Mouse (Mus musculus): ENCODE results near the gene Ptprs. TPM values are rescaled to one million over a fixed set of nuclear protein-coding genes. Genes with fewer than 3 reads are reported as not detected.

Gene Ptprs
- polyA plus RNA-seq, 1 experiment from 2014 or later, result 95.6 TPM

DNA sequence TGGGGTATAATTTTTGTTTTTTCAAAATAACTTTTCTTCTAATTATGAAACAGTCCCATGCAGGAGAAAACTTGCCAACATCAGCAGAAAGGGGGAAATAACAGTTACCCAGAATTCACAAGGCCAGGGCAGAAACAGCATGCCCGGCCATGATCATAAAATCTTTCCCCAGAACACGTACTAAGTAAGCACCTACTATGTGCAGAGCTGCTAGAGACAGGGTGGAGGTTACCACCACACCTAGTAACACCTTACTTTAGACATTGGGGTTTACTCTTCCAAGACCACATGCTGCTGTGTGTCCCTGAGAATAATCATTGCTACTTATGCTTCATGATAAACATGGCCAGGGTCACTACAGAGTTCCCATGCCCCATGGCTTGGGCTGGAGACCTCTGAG, 11.9 kb downstream of the Ptprs start:
- ATAC-seq (replicated peaks; ENCODE audit: low FRiP score), result no peak
- H3K4me2 ChIP-seq, result no peak overlapping the region
- H3K27ac ChIP-seq, result 0 out of 2 replicates have a peak overlapping the region, but pooled peaks have one; percentile 98

DNA sequence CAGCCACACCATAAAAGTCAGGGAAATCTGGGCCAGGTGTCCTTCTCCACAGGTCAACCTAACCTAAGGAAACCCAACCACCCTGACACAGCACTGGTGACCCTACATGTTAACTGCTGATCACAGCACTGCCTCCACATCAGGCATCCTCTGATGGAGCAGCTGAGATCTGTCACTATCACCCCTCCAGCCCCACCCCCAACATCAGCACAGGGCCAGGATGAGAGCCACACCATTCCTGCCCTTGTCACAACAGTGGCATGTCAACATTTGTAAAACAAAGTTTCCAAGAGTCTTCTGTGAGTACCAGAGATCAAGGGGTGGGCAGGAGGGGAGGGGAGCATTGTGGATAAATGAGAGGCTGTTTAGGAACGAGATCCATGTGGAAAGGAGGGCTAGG, 12.8 kb downstream of the Ptprs start:
- Histone ChIP-seq H3K4me3 (replicated peaks) (peak overlapping the region; percentile 66; the same call in 1 of the 2 replicates), H3K9ac (peak overlapping the region; percentile 47; the same call in 1 of the 2 replicates), H3K4me2 (peak overlapping the region; percentile 93), H3K27ac (peak overlapping the region; percentile 98), H3K9me3 (replicated peaks) (no peaks in the 10 kb centered on the region), H3K36me3 (0 out of 2 replicates have a peak, but pooled peaks cover 2% of the 10 kb centered on the region), H3K4me1 (peaks cover 86% of the 10 kb centered on the region), H3K27me3 (no peaks in the 10 kb centered on the region)
- no peak for ATAC-seq (replicated peaks; ENCODE audit: low FRiP score)
- 21% methylated on average over 1 of the region's 1 CpGs for WGBS

More for the DNA sequence above, 11.9 kb downstream of the Ptprs start:
- H3K9me3 ChIP-seq (replicated peaks), result no peaks in the 10 kb centered on the region
- H3K4me3 ChIP-seq (replicated peaks), result no peak overlapping the region
- H3K27me3 ChIP-seq, result no peaks in the 10 kb centered on the region
- H3K36me3 ChIP-seq, result 0 out of 2 replicates have a peak, but pooled peaks cover 2% of the 10 kb centered on the region
- peaks cover 86% of the 10 kb centered on the region for H3K4me1 ChIP-seq
- H3K9ac ChIP-seq, result no peak overlapping the region
- 87% methylated on average over 2 of the region's 2 CpGs for WGBS

DNA sequence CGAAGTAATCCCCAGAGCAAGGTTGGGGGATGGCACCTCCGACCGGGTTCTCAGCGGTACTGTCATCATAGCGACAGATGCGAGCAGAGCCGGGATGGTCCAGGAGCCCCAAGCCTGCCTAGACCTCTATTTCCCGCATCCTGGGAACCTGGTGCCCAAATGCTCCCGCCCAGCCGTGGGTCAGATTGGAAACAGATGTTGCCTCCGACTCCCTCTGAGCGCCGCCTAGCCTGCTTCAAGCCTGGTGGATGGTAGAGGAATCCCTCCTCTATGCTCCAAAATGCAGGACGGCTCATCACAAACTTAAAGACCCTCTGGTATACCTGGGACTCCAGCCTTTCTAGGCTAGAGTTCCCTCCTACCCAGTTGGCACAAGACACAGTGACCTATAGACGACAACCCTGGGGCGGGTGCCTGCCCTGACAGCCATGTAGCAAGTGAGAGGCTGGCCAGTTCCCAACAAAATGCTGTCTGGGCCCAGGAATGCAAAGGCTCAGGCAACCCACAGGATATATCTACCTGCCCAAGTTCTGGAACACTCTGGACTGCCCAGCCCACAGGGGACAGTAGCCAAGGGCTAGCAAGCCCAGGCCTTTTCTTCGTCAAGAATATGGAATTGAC, 13.3 kb downstream of the Ptprs start:
- 3% methylated on average over 17 of the region's 17 CpGs for WGBS
- H3K4me1 ChIP-seq, result peaks cover 86% of the 10 kb centered on the region
- H3K36me3 ChIP-seq, result peaks cover 3% of the 10 kb centered on the region
- H3K4me3 ChIP-seq (replicated peaks), result peak overlapping the region; percentile 66
- peak overlapping the region; percentile 93 for H3K4me2 ChIP-seq
- no peaks in the 10 kb centered on the region for H3K27me3 ChIP-seq
- peak overlapping the region; percentile 98 for H3K27ac ChIP-seq
- ATAC-seq (replicated peaks; ENCODE audit: low FRiP score), result no peak
- H3K9ac ChIP-seq, result peak overlapping the region; percentile 47
- no peaks in the 10 kb centered on the region for H3K9me3 ChIP-seq (replicated peaks)

DNA sequence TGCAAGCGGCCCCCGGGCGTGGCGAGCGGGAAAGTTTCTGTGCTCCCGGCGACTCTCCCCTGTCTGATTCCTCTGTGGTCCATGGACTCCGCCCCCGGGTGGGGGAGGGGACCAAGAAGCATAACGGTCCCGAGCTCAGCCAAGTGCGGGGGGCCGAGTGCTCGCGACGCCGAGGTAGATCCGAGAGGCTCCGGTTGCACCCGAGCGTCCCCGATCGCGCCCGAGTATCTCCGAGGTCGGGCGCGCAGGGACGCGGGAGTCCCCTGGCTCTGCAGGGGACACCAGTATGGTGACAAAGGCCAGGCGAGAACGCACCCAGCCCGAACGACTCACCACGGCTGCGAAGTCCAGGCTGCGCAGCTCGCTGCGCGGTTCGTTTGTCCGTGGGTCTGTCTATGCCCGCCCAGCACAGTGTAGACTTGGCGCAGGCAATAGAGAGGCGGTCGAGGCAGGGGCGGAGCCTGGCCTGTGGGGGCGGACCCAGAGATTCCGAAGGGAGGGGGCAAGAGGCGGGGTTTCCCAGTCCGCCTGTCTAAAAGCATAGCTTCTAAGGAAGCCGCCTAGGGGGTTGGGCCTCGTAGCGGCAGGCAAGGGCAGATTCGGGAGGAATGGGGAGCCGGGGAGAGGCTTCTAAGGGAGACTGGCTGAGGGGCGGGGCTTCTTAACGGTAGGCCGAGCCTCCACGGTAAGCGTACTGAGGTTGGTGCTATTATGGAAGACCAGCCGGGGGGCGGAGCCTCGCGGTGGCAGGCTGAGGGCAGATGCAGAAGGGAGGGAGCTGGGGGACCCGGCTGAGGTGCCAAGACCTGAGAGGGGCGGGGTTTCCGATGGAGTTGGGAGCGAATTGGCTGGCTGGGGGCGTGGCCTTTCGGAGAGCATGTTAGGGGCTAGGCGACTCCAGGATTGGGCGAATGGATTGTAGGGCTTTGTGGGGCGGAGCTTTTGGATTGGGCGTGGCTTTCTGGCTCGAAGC, 14.2 kb downstream of the Ptprs start:
- peaks cover 12% of the 10 kb centered on the region for H3K36me3 ChIP-seq
- H3K9ac ChIP-seq, result peak overlapping the region; percentile 83
- peak overlapping the region; percentile 66 for H3K4me3 ChIP-seq (replicated peaks)
- H3K4me1 ChIP-seq, result peaks cover 79% of the 10 kb centered on the region
- under 1% methylated on average over 77 of the region's 77 CpGs for WGBS
- no peaks in the 10 kb centered on the region for H3K9me3 ChIP-seq (replicated peaks)
- H3K27me3 ChIP-seq, result no peaks in the 10 kb centered on the region
- peak overlapping the region; percentile 93 for H3K4me2 ChIP-seq
- ATAC-seq (replicated peaks; ENCODE audit: low FRiP score), result peak; percentile 94
- peak overlapping the region; percentile 98 for H3K27ac ChIP-seq

DNA sequence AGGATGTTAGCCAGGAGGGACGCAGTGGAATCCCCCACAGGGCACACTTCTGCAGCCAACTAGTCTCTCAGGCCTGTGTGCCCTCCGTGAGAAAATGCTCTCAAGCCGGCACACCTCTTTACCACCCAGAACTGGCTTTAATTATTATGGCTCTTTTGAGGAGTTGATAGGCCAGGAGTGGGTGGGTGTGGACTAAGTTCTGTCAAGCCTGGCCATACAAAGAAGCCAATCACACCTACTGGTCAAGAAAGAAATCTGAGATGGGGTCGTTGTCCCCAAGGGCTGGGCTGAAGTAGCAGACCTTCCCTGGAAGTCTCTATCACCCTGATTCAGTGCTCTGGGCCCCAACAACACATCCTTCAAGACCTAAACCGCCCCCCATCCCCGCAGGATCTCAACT, 15.4 kb downstream of the Ptprs start:
- Histone ChIP-seq H3K4me2 (peak overlapping the region; percentile 93), H3K36me3 (peaks cover 23% of the 10 kb centered on the region), H3K27ac (peak overlapping the region; percentile 98), H3K27me3 (no peaks in the 10 kb centered on the region), H3K9ac (peak overlapping the region; percentile 83), H3K9me3 (replicated peaks) (no peaks in the 10 kb centered on the region), H3K4me3 (replicated peaks) (peak overlapping the region; percentile 66), H3K4me1 (peaks cover 69% of the 10 kb centered on the region)
- no peak for ATAC-seq (replicated peaks; ENCODE audit: low FRiP score)
- WGBS, result 5% methylated on average over 6 of the region's 6 CpGs

DNA sequence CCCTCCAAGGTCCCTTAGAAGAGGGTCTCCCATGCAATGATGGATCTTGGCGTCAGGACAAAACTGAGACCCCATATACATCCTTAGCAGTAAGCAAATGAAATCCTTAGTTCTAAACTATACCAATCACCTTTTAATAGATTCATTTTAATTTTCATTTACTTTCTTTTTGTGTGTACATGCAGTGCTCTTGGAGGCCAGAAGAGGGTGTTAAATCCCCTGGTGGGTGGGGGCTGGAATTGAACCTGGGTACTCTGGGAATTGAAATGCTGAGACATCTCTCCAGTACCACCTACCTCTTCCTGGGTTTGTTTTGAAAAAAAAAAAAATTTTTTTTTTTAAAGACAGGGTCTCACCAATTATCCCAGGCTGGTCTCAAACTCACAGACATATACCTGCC, 18.8 kb downstream of the Ptprs start:
- Histone ChIP-seq H3K4me2 (no peak overlapping the region), H3K27ac (no peak overlapping the region), H3K9ac (no peak overlapping the region), H3K4me3 (replicated peaks) (no peak overlapping the region), H3K4me1 (peaks cover 38% of the 10 kb centered on the region), H3K9me3 (replicated peaks) (no peaks in the 10 kb centered on the region), H3K36me3 (peaks cover 58% of the 10 kb centered on the region), H3K27me3 (no peaks in the 10 kb centered on the region)
- WGBS, result 86% methylated on average over 1 of the region's 1 CpGs
- ATAC-seq (replicated peaks; ENCODE audit: low FRiP score), result no peak

DNA sequence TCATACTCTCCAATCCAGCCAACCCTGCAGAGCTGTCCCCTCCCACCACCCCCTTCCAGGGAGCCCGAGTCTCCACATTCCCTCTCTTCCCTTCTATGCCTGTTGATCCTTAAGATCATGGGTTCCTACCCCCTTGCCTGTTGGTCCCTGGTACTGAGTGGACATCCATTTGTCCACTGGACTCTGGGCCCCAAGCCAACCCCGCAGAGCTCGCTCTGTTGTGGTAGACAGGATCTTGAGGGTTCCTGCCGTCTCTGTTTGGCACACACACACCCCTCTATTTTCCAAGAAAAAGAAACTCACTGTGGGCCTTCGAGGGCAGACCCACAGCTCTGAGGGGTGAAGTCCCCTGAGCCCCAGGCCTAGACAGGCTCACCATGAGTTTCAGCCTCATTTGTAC, 19.9 kb downstream of the Ptprs start:
- WGBS, result 87% methylated on average over 5 of the region's 5 CpGs
- Histone ChIP-seq H3K9ac (no peak overlapping the region), H3K27me3 (no peaks in the 10 kb centered on the region), H3K4me2 (no peak overlapping the region), H3K36me3 (peaks cover 69% of the 10 kb centered on the region), H3K4me1 (peaks cover 35% of the 10 kb centered on the region), H3K27ac (no peak overlapping the region), H3K9me3 (replicated peaks) (no peaks in the 10 kb centered on the region), H3K4me3 (replicated peaks) (no peak overlapping the region)
- no peak for ATAC-seq (replicated peaks; ENCODE audit: low FRiP score)

DNA sequence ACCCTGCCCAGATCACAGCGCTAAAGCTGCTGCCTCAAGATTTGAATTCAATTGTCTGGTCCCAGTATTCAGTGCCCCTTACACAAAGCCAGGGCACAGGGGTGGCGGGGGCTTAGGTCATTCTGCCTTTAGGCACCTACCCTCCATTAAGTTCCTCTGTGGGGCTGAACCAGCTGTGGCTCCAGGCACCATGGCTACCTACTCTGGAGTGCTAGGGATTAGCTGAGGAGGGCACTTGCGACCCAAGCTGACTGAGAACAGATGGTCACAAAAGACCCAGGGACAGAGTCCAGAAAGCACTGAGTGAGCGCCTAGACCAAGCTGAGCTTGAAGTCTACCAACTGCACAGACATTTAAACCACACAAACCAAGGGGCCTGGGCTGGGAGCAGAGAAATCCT, 22.6 kb downstream of the Ptprs start:
- no peaks in the 10 kb centered on the region for H3K9me3 ChIP-seq (replicated peaks)
- WGBS, result 87% methylated on average over 4 of the region's 4 CpGs
- no peak overlapping the region for H3K9ac ChIP-seq
- no peak overlapping the region for H3K27ac ChIP-seq
- peaks cover 8% of the 10 kb centered on the region; the same call in 1 of the 2 replicates for H3K4me1 ChIP-seq
- peaks cover 95% of the 10 kb centered on the region for H3K36me3 ChIP-seq
- no peaks in the 10 kb centered on the region for H3K27me3 ChIP-seq
- H3K4me2 ChIP-seq, result no peak overlapping the region
- no peak overlapping the region for H3K4me3 ChIP-seq (replicated peaks)
- ATAC-seq (replicated peaks; ENCODE audit: low FRiP score), result no peak

DNA sequence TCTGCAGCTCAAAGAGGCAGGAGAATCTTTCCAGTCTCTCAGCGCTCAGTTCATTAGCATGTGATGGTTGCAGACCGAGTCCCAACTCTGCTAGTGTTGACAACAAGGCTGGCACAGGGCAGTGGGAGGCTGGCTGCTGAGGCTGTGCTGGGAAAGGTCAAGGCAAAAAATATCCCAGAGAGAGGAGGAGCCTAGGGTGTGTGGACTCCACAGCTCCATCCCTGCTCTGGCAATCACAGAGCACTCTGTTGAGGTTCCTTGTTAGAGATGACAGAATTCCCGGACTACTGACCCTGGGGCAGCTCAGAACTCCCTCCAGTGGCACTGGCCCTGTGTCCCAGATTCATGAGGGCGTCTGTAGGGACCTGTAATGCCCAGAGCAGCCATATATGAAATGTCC, 23.0 kb downstream of the Ptprs start:
- 83% methylated on average over 4 of the region's 4 CpGs for WGBS
- H3K9me3 ChIP-seq (replicated peaks), result no peaks in the 10 kb centered on the region
- no peak overlapping the region for H3K4me2 ChIP-seq
- peaks cover 4% of the 10 kb centered on the region; the same call in 1 of the 2 replicates for H3K4me1 ChIP-seq
- H3K27me3 ChIP-seq, result no peaks in the 10 kb centered on the region
- no peak for ATAC-seq (replicated peaks; ENCODE audit: low FRiP score)
- H3K36me3 ChIP-seq, result peaks cover 100% of the 10 kb centered on the region
- H3K9ac ChIP-seq, result no peak overlapping the region
- H3K27ac ChIP-seq, result no peak overlapping the region
- H3K4me3 ChIP-seq (replicated peaks), result no peak overlapping the region

DNA sequence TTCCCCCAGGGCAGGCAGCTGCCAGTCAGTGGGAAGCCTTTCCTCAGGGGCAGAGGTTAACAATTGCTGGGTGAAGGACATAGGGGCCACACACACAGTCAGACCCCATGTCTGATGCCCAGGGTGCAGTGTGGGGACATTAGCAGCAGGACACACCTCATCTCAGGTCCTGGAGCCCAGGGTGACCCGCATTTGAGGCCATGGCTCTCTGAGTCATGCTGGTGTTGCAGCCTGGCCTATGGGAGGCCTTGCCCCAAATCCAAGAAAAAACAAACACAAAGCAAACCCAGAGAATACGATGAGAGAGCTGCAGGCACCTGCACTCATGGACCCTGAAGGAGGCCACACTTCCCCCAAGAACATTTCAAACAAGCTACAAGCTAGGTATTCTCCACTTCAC, 28.6 kb downstream of the Ptprs start:
- H3K27me3 ChIP-seq, result no peaks in the 10 kb centered on the region
- H3K4me1 ChIP-seq, result no peaks in the 10 kb centered on the region
- H3K4me3 ChIP-seq (replicated peaks), result no peak overlapping the region
- peaks cover 95% of the 10 kb centered on the region for H3K36me3 ChIP-seq
- H3K9me3 ChIP-seq (replicated peaks), result no peaks in the 10 kb centered on the region
- H3K4me2 ChIP-seq, result no peak overlapping the region
- no peak overlapping the region for H3K27ac ChIP-seq
- H3K9ac ChIP-seq, result no peak overlapping the region
- 81% methylated on average over 2 of the region's 2 CpGs for WGBS
- no peak for ATAC-seq (replicated peaks; ENCODE audit: low FRiP score)

DNA sequence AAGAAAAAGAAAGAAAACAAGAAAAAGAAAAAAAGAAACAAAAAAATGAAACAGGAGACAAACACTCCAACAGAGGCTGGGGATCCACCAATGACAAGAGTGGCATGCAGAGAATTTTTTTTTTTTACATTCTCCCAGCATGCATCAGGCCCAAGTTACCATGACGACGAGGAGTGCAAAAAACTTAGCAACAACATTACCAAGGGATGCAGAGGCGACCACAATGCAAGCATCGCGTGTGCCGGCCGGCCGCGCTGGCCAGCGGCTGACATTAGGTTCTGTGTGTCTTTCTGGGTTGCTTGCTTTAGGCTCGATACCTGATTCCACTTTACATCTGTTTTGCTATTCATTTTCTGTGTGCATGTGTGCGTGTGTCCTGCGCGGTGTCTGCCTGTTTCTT, 30.9 kb downstream of the Ptprs start:
- Histone ChIP-seq H3K27me3 (no peaks in the 10 kb centered on the region), H3K9me3 (replicated peaks) (no peaks in the 10 kb centered on the region), H3K4me3 (replicated peaks) (no peak overlapping the region), H3K27ac (no peak overlapping the region), H3K4me2 (no peak overlapping the region), H3K4me1 (no peaks in the 10 kb centered on the region), H3K36me3 (peaks cover 86% of the 10 kb centered on the region), H3K9ac (no peak overlapping the region)
- ATAC-seq (replicated peaks; ENCODE audit: low FRiP score), result no peak
- WGBS, result 84% methylated on average over 14 of the region's 14 CpGs

DNA sequence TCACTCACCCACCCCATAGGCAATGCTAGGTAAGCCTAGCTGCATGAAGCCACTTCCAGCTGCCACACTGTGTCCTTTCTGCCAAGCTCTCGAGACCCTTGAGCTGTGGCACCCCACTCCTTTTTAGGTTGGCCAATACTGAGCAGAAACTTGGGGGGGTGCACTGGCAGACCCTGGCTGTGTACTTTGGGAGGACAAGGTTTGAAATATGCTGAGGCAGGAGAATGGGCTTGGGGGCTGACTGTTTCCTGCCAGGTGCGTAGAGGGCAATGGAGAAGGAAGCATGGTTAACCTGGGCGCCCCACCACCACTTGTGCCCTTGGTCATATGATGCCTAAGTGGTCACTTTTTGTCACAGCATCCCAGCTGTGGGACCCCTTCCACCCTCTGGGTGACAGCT, 31.5 kb downstream of the Ptprs start:
- 86% methylated on average over 3 of the region's 3 CpGs for WGBS
- Histone ChIP-seq H3K9ac (no peak overlapping the region), H3K4me3 (replicated peaks) (no peak overlapping the region), H3K27ac (no peak overlapping the region), H3K27me3 (no peaks in the 10 kb centered on the region), H3K4me1 (no peaks in the 10 kb centered on the region), H3K9me3 (replicated peaks) (no peaks in the 10 kb centered on the region), H3K4me2 (no peak overlapping the region), H3K36me3 (peaks cover 79% of the 10 kb centered on the region)
- ATAC-seq (replicated peaks; ENCODE audit: low FRiP score), result no peak

All from kidney, embryonic 15.5 days (tissue).